Mouse (Mus musculus): ENCODE measurements around the gene Sephs2.

DNA sequence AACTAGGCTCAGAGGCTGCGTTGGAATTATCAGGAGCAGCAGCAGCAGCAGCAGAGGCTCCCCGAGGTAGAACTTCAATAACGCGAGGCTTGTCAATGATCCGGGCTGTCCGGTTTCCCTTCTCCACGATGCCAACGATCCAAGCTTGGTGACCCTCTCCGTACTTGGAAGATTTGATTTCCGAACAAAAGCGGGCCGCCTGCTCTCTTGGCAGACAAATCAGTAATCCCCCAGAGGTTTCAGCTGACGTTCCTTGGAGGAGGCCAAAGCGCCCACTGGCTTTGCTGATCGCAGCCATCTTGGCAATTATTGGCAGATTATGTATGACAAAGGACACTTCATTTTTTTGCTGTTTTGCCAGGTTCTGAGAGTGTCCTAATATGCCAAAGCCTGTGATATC, 1.3 kb downstream of the Sephs2 start:
- TF ChIP-seq CTCF (IDR thresholded peaks at IDR 0.05; ENCODE audit: borderline replicate concordance, insufficient read depth, low read length) (no peak), POLR2A (IDR thresholded peaks at IDR 0.05; ENCODE audit: low read depth, low read length) (no peak)
